Mouse (Mus musculus) kidney, postnatal 36 days (tissue): ENCODE data around the gene Ube2e2.

Source experiments
- DNase-seq, 2 experiments: peaks; one replicate each; pipeline ENCODE4 v3.0.0; 2021 to 2022; ENCODE audit warnings: mixed read lengths in 2 of 2

Gene Ube2e2

GRCm38 (mm10) chr14:18893947-18894445, at the start of gene Ube2e2:
TSS of gene Ube2e2 (minus strand) at chr14:18894267.
- DNase-seq, result no peak

DNA sequence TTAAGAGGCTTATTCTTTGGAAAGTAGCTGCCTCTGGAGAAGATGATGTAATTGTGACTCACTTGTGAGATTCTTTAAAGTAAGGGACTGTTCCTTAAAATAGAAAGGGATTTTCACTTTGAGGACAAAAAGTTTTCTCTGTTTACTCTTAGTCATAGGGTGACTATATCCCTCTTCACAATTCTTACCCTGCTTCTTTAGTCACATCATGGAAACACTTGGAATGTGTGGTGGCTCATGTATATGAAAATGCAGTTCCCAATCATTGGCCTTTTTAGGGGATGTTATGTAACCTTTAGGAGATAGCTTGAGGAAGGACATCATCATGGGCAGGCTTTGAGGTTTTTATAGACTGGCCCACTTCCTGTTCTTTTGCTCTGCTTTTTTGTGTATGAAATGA, 46.0 kb upstream of the Ube2e2 start:
- DNase-seq, result no peak

DNA sequence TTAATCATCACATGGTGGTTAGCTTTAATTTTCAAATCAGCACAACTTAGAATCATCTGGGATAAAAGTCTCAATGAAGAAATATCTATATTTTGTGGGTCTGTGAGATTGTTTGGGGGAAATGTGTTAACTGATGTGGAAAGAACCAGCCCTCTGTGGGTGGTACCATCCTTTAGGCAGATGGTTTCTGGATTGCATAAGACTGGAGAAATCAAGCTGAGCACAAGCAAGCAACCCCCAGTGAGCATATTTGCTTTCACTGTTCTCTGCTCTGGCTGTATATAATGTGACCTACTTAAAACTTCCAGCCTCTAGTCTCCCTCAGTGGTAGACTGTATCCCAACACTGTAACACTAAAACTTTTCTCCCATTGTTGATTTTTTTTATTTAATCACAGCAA, 9.5 kb upstream of the Ube2e2 start:
- no peak for DNase-seq

DNA sequence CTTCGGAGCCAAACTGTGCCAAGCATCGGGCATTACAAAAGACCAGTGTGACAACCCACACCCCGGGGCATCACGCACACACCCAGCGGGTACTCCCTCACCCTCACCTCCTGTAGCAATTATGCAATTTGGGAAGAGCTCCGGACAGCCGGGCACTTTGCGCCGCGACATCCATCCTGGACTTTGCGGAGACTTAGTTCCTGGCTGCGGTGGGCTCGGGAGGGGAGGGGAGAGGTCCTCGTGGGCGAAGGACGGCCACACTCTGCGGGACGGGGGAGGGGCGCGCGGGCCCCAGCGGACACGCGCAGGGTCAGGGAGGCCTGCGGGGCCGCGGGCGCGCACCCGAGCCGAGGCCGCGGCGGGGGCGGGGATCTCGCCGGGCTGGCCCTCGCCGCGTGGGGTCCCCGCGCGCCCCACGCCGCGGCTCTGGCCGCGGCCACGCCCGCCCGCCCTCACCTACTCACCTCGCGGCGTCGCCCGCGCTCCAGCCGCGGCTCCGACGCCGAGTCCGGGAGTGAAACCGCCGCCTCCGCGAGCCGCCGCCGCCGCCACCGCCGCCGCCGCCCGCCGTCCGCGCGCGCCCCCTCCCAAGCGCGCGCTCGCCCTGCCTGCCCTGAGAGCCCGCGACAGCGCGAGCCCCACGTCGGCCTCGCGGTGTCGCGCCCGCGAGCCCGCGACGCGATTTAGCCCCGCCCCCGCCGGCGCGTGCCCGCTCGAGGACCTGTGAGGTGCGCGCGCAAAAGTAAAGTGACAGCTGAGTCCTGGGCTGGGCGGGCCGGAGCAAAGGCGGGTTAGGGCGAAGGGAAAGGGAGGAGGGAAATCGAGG, 733 bp downstream of the Ube2e2 start:
- DNase-seq, result peak; percentile 92 to 96

GRCm38 (mm10) chr14:18889571-18889970, 4.5 kb downstream of the Ube2e2 start:
- DNase-seq, result no peak

- DNase-seq, result no peak
Measured at GRCm38 (mm10) chr14:18882493-18882892, 11.6 kb downstream of the Ube2e2 start.

DNA sequence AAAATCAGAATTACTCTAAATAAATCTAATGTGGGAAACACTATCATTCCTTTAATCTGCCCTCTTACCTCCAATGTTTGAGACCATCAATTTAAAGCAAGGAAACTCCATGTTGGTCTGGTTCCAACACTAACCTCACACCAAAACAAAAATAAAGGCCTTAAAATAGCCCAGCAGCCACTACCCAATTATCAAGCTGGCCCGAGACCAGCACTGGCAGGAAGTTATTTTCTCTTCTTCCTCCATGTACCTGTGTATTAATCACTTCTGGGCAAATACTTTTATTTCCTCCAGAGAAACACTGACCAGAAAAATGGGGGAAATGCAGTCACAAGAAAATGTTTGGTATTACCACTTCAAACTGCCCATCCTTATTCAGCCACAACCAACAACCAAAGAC, 23.4 kb downstream of the Ube2e2 start:
- DNase-seq, result no peak

GRCm38 (mm10) chr14:18828661-18829060, 65.4 kb downstream of the Ube2e2 start:
- DNase-seq, result no peak

- no peak for DNase-seq
Measured at GRCm38 (mm10) chr14:18826753-18827152, 67.3 kb downstream of the Ube2e2 start.

GRCm38 (mm10) chr14:18820713-18821112, 73.4 kb downstream of the Ube2e2 start:
- DNase-seq, result no peak

DNA sequence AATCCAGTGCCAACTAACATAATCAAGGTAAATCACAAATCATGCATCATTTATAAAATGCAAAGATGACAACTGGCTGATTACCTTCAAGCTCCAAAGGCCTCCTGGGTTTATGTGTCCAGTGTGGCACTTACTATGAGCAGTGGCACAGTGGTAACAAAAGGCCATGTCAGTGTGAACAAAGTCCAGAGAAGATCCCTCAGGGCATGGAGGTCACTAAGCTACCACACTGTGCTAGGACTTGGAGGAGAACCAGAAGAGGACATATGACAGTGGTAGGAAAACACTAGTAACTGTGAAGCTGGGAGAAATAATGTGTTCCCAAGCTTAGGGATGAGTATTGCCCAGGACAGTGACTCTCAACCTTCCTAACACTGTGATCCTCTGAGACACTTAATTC, 97.2 kb downstream of the Ube2e2 start:
- no peak for DNase-seq

GRCm38 (mm10) chr14:18795787-18796186, 98.3 kb downstream of the Ube2e2 start:
- no peak for DNase-seq

DNA sequence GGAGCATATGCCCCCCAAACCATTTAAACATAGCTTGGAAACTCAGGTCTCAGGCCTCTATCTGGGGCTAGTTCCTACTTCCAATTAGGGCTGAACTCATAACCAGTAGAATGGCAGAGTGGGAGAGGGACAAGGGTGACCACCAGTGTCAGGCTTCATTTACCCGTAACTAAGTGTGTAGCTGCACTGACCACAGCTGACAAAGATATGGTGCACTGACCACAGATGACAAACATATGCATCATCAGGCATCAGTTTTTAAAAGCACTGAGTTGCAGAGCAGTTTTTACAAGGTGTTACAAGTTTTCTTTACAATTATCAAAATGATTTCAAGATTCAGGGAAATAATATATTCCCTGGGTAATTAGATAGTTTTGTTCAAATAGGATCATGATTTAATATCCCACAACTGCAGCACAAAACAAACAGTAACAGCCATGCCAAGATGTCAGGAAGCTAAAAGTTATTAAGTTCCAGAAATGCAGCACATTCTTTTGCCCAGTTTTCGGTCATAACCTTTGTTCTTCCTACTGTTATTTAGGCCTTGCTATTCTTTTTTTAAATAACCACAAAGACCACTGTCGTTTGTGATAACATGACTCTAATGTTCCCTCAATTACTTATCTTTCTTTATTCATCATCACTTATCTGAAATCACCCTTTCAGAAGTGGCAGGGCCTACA, 114.9 kb downstream of the Ube2e2 start:
- DNase-seq, result no peak

DNA sequence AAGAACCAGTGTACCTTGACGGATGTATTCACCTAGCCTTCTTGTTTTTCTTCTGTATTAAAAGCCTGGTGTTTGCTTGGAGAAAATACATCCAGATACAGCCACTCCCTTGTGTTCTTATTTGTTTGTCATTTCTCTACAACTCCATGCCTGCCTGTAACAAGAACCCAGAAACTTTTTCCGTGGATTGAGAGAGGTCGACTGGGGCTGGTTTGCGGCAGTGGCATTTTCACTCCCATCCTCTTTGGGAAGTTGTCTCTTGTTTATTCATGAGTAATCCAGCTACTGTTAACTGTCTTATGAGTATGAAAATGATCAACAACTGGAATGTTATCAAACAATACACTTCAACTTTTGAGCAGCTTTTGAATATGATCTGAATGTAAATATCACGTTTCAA, 115.8 kb downstream of the Ube2e2 start:
- no peak for DNase-seq

DNA sequence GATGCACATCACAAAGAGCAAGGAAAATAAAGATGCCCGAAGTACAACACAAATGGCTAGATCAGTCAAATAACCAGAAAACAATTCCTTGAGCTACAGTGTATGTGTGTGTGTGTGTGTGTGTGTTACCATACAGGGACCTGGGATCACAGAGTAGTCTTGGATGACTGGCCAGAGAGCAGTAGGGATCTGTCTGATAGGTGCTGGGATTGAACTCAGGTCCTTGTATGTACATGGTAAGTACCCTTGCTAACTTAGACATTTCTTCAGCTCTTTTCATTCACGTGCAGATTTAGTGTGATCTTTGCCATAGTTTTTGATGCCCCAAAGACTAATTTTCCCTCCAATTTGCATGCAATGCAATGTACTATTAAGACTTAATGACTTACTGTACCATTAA, 117.9 kb downstream of the Ube2e2 start:
- DNase-seq, result no peak

GRCm38 (mm10) chr14:18773724-18774123, 120.3 kb downstream of the Ube2e2 start:
- DNase-seq, result no peak

DNA sequence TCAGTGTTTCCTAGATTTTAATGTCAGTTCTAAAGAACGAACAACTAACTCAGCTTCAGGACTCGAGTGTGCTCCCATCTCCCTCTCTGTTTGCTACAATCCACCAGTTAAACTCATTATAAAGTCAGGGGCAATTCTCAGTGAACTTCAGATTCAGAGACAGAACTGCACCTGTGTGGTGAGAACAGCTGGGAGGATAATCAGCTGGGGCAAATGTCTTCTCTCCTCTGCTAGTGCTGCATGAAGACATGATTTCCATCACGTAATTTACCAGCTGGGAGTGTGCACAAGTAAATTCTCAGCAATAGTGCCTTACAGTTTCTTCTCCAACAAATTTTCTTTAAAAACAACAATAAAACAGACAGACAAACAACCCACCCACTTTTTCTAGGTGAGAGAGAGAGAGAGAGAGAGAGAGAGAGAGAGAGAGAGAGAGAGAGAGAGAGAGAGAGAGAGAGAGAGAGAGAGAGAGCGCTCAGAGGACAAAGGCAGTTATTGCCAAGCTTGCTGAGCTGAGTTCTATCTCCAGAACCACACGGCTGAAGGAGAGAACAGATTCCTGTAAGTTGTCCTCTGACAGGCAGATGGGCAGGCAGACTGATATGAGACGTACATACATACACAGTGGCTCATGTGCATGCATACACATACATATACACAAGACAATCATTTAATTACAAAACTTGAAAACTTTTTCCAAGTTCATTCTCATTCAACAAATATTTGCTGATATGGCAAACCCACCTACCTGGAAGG, 134.3 kb downstream of the Ube2e2 start:
- DNase-seq, result no peak

DNA sequence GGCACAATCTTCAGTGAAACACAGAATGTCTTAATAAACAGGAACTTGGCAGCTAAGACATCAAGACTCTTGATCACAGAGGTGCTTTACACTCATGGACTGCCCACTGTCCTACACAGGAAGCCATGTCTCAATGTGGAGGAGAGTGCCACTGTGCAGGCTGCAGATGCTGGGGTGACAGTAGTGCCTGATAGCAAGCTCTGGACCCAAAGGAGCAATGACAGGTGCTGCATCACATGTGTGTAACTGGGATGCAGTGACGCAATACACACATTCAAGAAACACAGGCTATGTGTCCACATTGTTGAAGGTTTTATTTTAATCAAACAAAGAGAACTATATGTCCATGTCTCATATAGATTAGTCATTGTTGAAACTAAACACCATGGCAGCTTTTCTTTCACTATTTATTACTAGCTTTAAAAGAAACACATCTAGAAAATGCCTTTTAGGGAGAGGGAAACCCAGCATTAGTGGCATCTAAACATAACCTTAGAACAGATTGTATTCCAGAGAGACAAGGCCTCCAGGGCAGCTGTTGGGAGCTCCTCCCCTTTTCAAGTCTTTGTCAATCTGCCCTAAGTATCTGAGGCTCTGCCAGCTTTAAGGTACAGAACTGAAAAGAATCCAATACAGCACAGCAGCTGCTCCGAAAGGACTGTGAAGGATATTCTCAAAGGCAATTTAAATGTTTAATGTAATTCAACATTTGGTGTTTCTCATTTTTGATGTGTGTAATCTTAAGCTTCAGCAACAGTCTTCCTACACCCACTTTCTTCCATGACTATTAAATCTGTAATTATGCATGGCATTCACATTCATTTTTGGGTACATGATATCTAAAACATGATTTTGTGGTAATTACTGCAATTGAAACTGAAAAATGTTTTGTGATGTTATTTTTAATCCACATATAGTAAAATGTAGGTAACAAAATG, 135.2 kb downstream of the Ube2e2 start:
- DNase-seq, result no peak

- peak; percentile 27 to 64 for DNase-seq
Measured at GRCm38 (mm10) chr14:18758003-18758402, 136.1 kb downstream of the Ube2e2 start.

DNA sequence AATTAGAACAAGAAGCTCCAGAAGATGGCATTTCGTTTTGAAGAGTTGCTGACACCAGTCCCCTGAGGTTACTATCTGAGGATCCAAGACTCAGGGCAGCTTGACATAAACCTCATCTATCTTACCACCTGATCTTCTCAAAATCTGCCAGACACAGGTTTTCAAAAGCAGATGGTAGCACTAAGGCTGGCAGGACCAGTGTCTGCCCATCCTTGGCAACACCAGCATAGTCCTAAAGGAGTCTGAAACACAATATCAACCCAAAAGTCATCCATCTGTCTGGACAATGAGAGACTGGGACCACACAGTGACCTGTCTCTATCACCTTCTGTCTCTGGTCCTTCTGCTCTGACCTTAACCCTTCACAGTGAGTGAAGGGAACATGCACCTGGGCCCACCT, 138.7 kb downstream of the Ube2e2 start:
- no peak for DNase-seq

- DNase-seq, result peak; percentile 52 to 64
Measured at GRCm38 (mm10) chr14:18754595-18754994, 139.5 kb downstream of the Ube2e2 start.

GRCm38 (mm10) chr14:18754001-18754400, 140.1 kb downstream of the Ube2e2 start:
- DNase-seq, result no peak
